Mouse (Mus musculus) mammary gland, adult 2 months (tissue): ENCODE data around the gene Dnase1l3. TPM values are rescaled to one million over a fixed set of nuclear protein-coding genes. Genes with fewer than 3 reads are reported as not detected.

Experiments used
- polyA plus RNA-seq: library from polyadenylated mRNA; depleted of rRNA; stranded (reverse); fragments of >200 nt; gene quantifications from 2 replicates; pipeline ENCODE4 v1.2.3, GENCODE M21; 2012; ENCODE audit warnings: low replicate concordance; rRNA removed

Gene Dnase1l3
- polyA plus RNA-seq, result 15.5 and 16.9 TPM in 2 replicates

DNA sequence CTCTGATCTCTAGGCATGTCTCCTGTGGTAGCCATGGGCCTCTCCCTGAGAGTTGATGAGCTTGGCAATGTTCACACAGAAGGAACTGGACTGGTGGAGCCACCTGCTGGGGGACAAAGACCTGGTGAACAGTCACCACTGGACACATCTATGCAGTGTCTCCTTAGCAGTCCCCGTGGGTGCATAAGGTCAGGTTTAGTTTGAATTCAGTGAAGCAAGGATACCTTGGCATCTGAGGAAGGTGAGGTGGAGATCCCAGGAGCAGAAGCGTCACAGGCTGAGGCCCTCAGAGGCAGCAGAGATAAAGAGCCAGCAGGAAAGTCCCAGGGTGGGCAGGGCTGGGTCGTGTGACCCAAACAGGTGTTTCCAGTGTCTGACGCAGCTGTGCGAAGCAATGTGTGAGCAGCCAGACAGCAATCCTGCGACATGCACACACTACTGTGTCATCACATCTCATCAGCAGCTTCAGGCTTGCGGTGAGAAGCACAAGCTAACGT lies at the start of gene Dnase1l3:
Gene Dnase1l3, minus strand, starts transcription at position 303 of the 497 bp plus-strand sequence.

DNA sequence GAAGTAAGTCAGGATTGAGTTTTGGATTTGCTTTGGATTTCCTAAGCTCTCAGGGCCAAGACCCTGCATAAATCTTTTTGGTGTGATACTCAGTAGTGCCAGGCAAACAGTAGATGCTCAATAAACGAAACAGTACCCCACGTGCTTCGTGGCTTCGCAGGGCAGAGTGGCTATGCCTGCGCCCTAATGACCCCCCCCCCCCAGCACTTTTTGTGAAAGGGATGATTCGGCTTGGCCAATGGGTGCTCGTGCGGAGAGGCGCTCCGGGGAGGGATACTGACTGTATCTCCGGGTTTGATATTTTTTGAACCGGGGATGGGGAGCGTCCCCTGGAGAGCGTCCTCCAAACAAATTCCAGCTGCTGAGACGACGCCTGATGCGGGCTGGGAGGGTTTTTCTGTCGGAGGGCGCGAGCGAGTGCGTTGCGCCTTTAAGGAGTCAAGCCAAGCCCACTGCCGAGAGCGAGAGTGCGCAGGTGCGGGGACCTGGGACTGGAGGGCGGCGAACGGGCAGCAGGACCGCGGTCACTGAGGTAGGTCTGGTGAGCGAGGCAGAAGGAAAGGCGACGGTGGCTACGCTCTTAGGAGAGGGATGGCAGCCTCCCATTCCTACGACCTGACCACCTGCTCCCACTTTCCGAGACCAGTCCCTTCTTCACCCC lies 8.2 kb upstream of the Dnase1l3 start, which contains the start of gene Abhd6:
Gene Abhd6, plus strand, starts transcription at position 471 of the 661 bp plus-strand sequence.

DNA sequence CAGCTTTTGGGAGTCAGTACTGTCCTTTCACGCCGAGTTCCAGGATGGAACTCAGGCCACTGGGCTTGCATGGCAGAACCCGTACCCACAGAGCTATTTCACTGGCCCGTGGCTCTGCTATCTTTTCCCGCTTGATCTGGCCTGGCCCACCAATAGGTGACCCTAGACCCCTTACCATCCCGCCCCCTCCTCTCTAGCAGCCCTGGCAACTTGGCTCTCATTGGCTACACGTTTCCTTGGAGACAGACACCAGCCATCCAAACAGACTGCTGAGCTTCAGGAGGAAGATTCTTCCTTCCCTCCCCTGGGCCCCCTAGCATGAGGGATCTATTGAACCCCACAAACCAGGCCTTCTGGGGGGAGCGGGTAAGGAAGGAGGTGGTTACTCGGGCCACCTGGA lies 37.3 kb downstream of the Dnase1l3 start, which contains the start of gene Gm45521:
Gene Gm45521, plus strand, starts transcription at position 240 of the 400 bp plus-strand sequence.

Other genes starting within 250 kb of the Dnase1l3 start
- not detected in 2 replicates for gene Gm26661, start 203.0 kb downstream of the Dnase1l3 start, polyA plus RNA-seq
- gene Flnb, start 176.6 kb downstream of the Dnase1l3 start, polyA plus RNA-seq, result 21.2 and 25.4 TPM in 2 replicates
- gene Gm45521, start 37.3 kb downstream of the Dnase1l3 start, polyA plus RNA-seq, result not detected in 2 replicates
- gene Abhd6, start 8.3 kb upstream of the Dnase1l3 start, polyA plus RNA-seq, result 19.9 and 39.3 TPM in 2 replicates
- gene Rpp14, start 85.8 kb upstream of the Dnase1l3 start, polyA plus RNA-seq, result 5.7 and 11.8 TPM in 2 replicates
- gene Pxk, start 103.6 kb upstream of the Dnase1l3 start, polyA plus RNA-seq, result 43.2 and 43.9 TPM in 2 replicates
- gene Pdhb, start 178.5 kb upstream of the Dnase1l3 start, polyA plus RNA-seq, result 107 and 230 TPM in 2 replicates
- gene Kctd6, start 219.6 kb upstream of the Dnase1l3 start, polyA plus RNA-seq, result 8.2 and 14.1 TPM in 2 replicates